Mouse (Mus musculus) midbrain, embryonic 14.5 days (tissue): Measurements from ENCODE around the gene Tnfrsf1a. TPM values are rescaled to one million over a fixed set of nuclear protein-coding genes. Genes with fewer than 3 reads are reported as not detected.
A peak's percentile ranks its signal among the peaks of the same experiment; 100 is the strongest.

ENCODE experiments used
- ATAC-seq: fragments of 200-750 bp; cut with Nextera tagmentation; 2 replicates; pipeline ENCODE4 v1.8.0; 2017; ENCODE audit warnings: moderate number of reproducible peaks, moderate library complexity; ENCODE audit not compliant: low FRiP score, low TSS enrichment
- DNase-seq: peaks from one replicate; pipeline ENCODE4 v3.0.0-alpha.2; 2015
- H3K27ac ChIP-seq: fragments of 300-500 bp; sonication (generic); replicated peaks from 2 replicates; pipeline ENCODE4 v1.5.1; 2014; ENCODE audit warnings: mild to moderate bottlenecking, low read depth, low read length, moderate library complexity
- H3K27me3 ChIP-seq: fragments of 300-500 bp; sonication (generic); 2 replicates; pipeline ENCODE4 v1.6.1; 2014; ENCODE audit warnings: low read length, control low read depth, mixed read lengths; ENCODE audit not compliant: control insufficient read depth, insufficient read depth
- H3K36me3 ChIP-seq: fragments of 300-500 bp; sonication (generic); 2 replicates; pipeline ENCODE4 v1.6.1; 2014; ENCODE audit warnings: low read length, control low read depth; ENCODE audit not compliant: control insufficient read depth, insufficient read depth
- H3K4me1 ChIP-seq: fragments of 300-500 bp; sonication (generic); 2 replicates; pipeline ENCODE4 v1.6.1; 2014; ENCODE audit warnings: mild to moderate bottlenecking, antibody characterized with exemption, low read length, control low read depth; ENCODE audit not compliant: control insufficient read depth, insufficient read depth
- H3K4me2 ChIP-seq: fragments of 300-500 bp; sonication (generic); 2 replicates; pipeline ENCODE4 v1.6.1; 2014; ENCODE audit warnings: mild to moderate bottlenecking, low read length, moderate library complexity
- H3K4me3 ChIP-seq: fragments of 300-500 bp; sonication (generic); replicated peaks from 2 replicates; pipeline ENCODE4 v1.5.1; 2014; ENCODE audit warnings: low read depth, low read length
- H3K9ac ChIP-seq: fragments of 300-500 bp; sonication (generic); replicated peaks from 2 replicates; pipeline ENCODE4 v1.6.1; 2014; ENCODE audit warnings: mild to moderate bottlenecking, low read length, moderate library complexity
- H3K9me3 ChIP-seq: fragments of 300-500 bp; sonication (generic); 2 replicates; pipeline ENCODE4 v1.6.1; 2016; ENCODE audit warnings: low read length, control low read depth, mixed read lengths; ENCODE audit not compliant: control insufficient read depth
- WGBS: fragments of 180-500 bp; shearing (Covaris S2); extraction: QIAGEN DNeasy Blood & Tissue Kit; methylation state at CpG from one replicate; pipeline ENCODE4 v1.1.7; 2014; 5-methylcytosine and 5-hydroxymethylcytosine counted together
- polyA plus RNA-seq: library from polyadenylated mRNA; unstranded; fragments of >200 nt; fragmentation: Nextera tagmentation; extraction: Ambion mirVana; gene quantifications from 2 replicates; pipeline ENCODE4 v1.2.1, GENCODE M21; 2014

Tnfrsf1a gene
- polyA plus RNA-seq, 1 experiment from 2014 or later: 13.4 TPM

DNA sequence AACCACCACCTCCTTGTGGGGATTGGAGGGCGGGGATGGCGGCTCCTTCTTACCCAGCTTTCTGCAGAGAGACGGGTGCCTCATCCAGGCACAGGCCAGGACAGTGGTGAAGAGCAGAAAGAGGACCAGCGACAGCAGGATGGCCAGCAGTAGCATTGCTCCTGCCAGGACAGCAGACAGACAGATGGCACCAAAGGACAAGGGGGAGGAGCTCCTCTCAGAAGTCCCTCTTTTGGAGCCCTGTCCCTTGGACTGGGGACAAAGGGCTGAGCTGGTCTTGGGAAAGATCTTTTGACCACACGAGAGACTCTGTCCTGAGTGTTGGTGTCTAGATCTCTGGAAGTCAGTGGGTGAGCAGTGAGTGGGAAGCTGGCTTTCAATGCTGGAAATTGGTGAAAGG lies 39.8 kb upstream of the Tnfrsf1a start:
- no peak overlapping the region for H3K4me3 ChIP-seq
- H3K36me3 ChIP-seq: no peaks in the 10 kb centered on the region
- ATAC-seq (no peak), DNase-seq (no peak)
- 43% methylated on average over 5 of the region's 5 CpGs for WGBS
- H3K4me1 ChIP-seq: peaks cover 9% of the 10 kb centered on the region
- H3K27me3 ChIP-seq: no peaks in the 10 kb centered on the region
- no peak overlapping the region for H3K4me2 ChIP-seq
- H3K27ac ChIP-seq: no peak overlapping the region
- H3K9me3 ChIP-seq: no peaks in the 10 kb centered on the region
- H3K9ac ChIP-seq: no peak overlapping the region

DNA sequence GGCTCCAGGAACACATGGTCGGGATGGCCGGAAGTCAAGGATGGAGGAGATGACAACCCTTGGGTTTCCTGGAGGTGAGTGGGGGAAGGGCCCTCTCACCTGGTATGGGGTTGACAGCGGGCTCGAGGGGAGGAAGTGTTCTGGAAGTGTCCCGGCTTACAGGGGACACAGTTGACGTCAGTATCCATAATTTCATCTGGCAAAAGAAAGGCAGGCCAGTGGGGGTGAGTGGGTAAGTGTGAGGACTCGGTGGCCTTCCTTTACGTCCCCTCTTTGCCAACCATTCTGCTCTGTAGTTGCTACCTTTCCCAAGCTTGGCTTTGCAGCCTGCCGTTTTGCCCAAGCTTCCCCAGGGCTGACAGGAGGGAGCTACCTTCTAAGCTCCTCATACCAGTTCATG lies 37.0 kb upstream of the Tnfrsf1a start:
- ATAC-seq (no peak), DNase-seq (no peak)
- Histone ChIP-seq H3K27ac (no peak overlapping the region), H3K36me3 (no peaks in the 10 kb centered on the region), H3K9me3 (no peaks in the 10 kb centered on the region), H3K9ac (no peak overlapping the region), H3K4me3 (no peak overlapping the region), H3K27me3 (no peaks in the 10 kb centered on the region), H3K4me2 (peak overlapping the region; percentile 60), H3K4me1 (peaks cover 9% of the 10 kb centered on the region)
- WGBS: 86% methylated on average over 9 of the region's 9 CpGs

DNA sequence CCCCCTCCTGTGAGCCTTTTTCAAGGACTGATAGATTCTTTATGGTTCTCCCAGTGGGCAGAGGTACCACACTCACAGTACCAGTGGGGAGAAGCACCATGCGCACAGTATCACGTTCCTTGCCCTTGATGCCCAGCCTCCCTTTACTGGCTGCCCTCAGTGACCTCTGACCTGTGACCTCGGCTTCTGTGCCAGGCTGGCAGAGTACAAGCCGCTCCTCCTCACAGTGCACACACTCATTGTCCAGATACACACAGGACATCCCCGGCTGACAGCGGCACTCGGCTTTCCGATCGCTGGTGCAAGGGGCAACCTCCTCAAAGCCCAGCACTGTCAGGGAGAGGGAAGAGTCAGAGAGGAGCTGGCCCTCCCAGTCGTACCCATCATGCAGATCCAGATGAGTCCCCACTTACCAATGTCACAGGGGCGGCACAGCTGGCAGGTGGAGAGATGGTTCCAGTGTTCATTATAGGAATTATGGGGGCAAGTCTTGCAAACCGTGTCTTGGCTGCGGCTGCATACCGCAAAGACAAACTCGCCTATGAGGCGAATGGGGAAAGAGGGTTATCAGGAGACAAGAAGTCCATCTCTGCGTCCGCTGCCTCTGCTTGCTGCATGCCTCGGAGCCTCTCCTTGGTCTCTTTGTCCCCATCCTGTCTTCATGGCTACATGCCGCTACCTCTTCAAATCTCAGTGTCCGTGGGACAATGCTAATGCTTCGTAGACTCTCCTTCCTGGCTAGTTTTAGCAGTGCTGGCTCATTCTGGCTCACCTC lies 36.4 kb upstream of the Tnfrsf1a start:
- H3K4me3 ChIP-seq: peak overlapping the region; percentile 31
- H3K4me2 ChIP-seq: peak overlapping the region; percentile 60
- 68% methylated on average over 22 of the region's 22 CpGs for WGBS
- 0 out of 2 replicates have a peak, but pooled peaks have one; percentile 23 for ATAC-seq
- H3K9me3 ChIP-seq: no peaks in the 10 kb centered on the region
- H3K36me3 ChIP-seq: no peaks in the 10 kb centered on the region
- peak overlapping the region; percentile 54; the same call in 1 of the 2 replicates for H3K9ac ChIP-seq
- H3K27ac ChIP-seq: no peak overlapping the region
- peaks cover 9% of the 10 kb centered on the region for H3K4me1 ChIP-seq
- DNase-seq: peak; percentile 23
- no peaks in the 10 kb centered on the region for H3K27me3 ChIP-seq

DNA sequence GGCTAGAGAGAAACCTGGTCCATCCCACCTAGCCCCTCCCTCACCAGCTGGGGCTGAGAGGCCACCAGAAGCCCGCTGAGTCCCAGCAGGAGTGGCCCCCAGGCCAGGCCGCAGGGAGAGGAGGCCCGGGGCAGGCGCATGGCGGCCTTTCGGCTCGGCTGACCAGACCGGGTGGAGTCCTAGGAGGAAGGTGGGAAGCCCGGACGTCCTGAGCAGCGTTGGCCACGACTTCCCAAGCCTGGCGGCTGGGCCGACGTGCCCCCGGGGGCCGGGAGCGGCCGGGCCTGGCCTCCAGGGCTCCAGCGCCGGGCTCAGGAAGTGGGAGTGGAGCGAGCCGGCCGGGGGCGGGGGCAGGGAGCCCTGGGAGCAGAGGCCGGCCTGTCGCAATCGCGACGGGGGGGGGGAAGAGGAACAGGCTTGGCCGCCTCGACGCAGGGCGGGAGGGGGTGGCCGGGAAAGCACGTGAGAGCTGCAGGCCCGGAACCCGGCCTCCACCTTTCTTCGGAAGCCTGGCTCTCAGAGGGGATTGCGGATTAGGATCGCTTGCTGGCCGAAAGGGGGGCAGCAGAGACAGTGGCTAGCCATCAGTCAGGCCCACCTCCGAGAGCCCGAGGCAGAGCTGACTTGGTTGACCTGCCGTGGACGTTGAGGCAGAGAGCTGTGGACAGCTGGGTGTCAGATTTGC lies 35.5 kb upstream of the Tnfrsf1a start, which contains the start of gene Ltbr:
Gene Ltbr, minus strand, starts transcription at position 340 of the 685 bp plus-strand sequence.
- no peaks in the 10 kb centered on the region for H3K36me3 ChIP-seq
- H3K27ac ChIP-seq: 0 out of 2 replicates have a peak within 1 kb of the TSS, but pooled peaks have one; percentile 26
- DNase-seq: peak; percentile 69
- no peaks in the 10 kb centered on the region for H3K27me3 ChIP-seq
- peak within 1 kb of the TSS; percentile 54 for H3K9ac ChIP-seq
- H3K4me3 ChIP-seq: peak within 1 kb of the TSS; percentile 31
- ATAC-seq: peak; percentile 68
- WGBS: 3% methylated on average over 46 of the region's 46 CpGs
- peak within 1 kb of the TSS; percentile 60 for H3K4me2 ChIP-seq
- peaks cover 9% of the 10 kb centered on the region for H3K4me1 ChIP-seq
- no peaks in the 10 kb centered on the region for H3K9me3 ChIP-seq

DNA sequence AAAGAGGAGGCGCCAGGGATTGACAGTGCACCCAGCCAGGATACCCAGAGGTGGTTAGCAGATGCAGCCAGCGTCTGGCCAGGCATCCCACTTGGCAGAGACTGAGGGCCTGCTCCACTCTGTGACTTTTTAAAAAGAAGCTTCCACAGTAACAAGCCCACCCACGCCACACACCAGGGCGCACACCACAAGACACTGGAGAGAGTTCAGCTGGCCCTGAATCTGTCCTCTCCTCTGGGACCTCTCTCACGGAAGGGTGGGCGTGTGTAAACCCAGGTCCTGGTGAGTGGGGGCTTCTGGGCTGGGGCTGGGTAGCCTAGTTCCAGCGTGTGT lies 35.0 kb upstream of the Tnfrsf1a start:
- H3K9ac ChIP-seq: peak overlapping the region; percentile 54
- H3K4me3 ChIP-seq: peak overlapping the region; percentile 31
- H3K27me3 ChIP-seq: no peaks in the 10 kb centered on the region
- peaks cover 9% of the 10 kb centered on the region for H3K4me1 ChIP-seq
- H3K4me2 ChIP-seq: peak overlapping the region; percentile 60
- ATAC-seq (peak; percentile 46; the same call in 1 of the 2 replicates), DNase-seq (no peak)
- WGBS: 49% methylated on average over 7 of the region's 7 CpGs
- no peak overlapping the region for H3K27ac ChIP-seq
- no peaks in the 10 kb centered on the region for H3K36me3 ChIP-seq
- H3K9me3 ChIP-seq: no peaks in the 10 kb centered on the region

DNA sequence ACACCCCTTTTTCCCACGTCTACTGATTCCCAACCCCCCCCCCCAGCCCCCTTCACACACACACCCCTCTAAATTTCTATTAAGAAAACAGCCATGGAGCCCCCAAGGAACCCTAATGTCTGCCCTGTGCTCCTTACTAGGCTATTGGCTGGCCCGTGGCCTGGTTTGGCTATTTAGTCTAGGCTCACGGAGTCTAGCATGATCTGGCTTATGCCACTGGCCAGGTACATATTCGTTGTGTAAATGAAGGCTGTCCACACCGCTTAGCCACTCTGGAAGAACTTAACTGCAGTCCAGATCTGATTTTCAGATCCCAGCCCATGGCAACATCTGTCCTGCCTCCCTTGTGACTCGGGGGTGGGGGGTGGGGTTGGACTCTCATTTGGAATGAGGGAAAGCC lies 34.4 kb upstream of the Tnfrsf1a start:
- Histone ChIP-seq H3K27me3 (peaks cover 2% of the 10 kb centered on the region), H3K9ac (no peak overlapping the region), H3K4me2 (no peak overlapping the region), H3K4me3 (no peak overlapping the region), H3K4me1 (peaks cover 9% of the 10 kb centered on the region), H3K27ac (no peak overlapping the region), H3K9me3 (no peaks in the 10 kb centered on the region), H3K36me3 (no peaks in the 10 kb centered on the region)
- DNase-seq (no peak), ATAC-seq (no peak)
- 90% methylated on average over 6 of the region's 6 CpGs for WGBS

DNA sequence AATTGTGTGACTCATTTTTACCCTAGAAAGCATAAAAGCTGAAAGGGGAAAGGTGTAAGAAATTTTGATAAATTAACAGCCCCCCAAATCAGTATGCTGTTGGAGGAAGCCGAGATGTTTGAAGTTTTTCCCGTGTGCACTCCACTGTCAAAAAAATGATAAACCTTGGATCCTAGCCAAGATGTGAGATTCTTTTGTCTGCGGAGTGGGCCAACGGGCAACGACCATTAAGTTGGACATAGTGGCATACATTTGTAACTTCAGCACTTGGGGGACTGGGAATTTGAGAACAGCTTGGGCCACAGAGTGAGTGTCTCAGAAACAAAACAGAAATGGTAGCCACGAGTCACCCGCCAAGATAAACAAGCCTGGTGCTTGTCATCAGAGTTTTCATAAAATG lies 32.1 kb upstream of the Tnfrsf1a start:
- Histone ChIP-seq H3K9me3 (no peaks in the 10 kb centered on the region), H3K9ac (no peak overlapping the region), H3K4me1 (peaks cover 9% of the 10 kb centered on the region), H3K4me2 (no peak overlapping the region), H3K36me3 (no peaks in the 10 kb centered on the region), H3K27me3 (peaks cover 23% of the 10 kb centered on the region), H3K4me3 (no peak overlapping the region), H3K27ac (no peak overlapping the region)
- DNase-seq (no peak), ATAC-seq (no peak)
- WGBS: 57% methylated on average over 7 of the region's 7 CpGs

DNA sequence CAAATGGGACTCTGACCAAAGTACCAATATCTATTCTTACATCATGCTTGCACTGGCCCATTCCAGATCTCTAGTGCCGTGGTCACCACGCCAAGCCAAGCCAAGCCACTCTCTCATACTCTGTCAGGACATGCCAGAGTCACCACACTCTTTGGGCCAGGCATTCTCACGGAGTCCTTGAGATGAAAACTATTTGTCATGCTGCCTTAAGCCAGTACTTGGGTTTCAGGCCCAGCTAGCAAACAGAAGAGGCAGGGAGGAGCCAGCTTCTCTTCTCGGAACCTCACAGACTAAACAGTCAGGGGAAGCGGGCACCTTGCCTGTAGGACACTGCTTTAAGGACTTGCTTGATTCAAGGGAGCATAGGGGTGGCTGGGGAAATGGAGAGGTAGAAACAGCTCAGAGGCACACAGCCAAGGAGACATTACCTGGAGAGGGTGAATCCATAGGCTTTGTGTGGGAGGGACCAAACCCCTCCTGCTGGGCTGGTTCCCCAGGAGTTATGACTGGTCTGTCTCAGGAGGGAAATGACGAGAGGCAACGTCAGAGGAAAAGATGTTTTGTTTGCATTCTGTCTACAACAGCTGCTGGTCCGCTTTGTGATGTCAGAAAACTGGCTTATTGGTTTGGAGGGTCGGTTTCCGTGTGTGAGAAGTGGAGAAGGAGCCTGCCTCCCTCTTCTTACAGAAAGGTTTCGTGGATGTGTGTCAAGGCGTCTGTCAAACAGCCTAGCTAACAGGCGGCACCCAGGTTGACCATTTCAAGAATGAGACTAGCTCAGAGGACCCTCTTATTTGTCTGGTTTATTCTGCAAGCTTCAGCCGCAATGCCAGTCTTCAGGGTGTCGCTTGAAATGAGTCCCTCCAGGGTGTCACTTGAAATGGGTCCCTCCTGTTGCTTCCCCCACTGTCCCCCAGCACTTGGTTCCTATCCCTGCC lies 29.9 kb upstream of the Tnfrsf1a start:
- 71% methylated on average over 15 of the region's 15 CpGs for whole genome bisulfite sequencing
- no peak for ATAC-seq

More for the DNA sequence above, 29.9 kb upstream of the Tnfrsf1a start:
- H3K9ac ChIP-seq: no peak overlapping the region
- no peak overlapping the region for H3K27ac ChIP-seq
- peaks cover 30% of the 10 kb centered on the region for H3K27me3 ChIP-seq
- H3K4me2 ChIP-seq: no peak overlapping the region
- no peak for DNase-seq
- H3K4me3 ChIP-seq: no peak overlapping the region
- H3K9me3 ChIP-seq: no peaks in the 10 kb centered on the region
- peaks cover under 1% of the 10 kb centered on the region; the same call in 1 of the 2 replicates for H3K4me1 ChIP-seq
- no peaks in the 10 kb centered on the region for H3K36me3 ChIP-seq
